Mouse (Mus musculus) forebrain, embryonic 13.5 days (tissue): ENCODE data around the gene Cbx6. TPM values are rescaled to one million over a fixed set of nuclear protein-coding genes. Genes with fewer than 3 reads are reported as not detected.

ENCODE experiments used
- ATAC-seq: fragments of 200-750 bp; cut with Nextera tagmentation; 2 replicates; pipeline ENCODE4 v1.8.0; 2017
- H3K27ac ChIP-seq: fragments of 300-500 bp; sonication (generic); 2 replicates; pipeline ENCODE4 v1.5.1; 2015; ENCODE audit warnings: inconsistent platforms, mild to moderate bottlenecking, moderate library complexity
- H3K27me3 ChIP-seq: fragments of 300-500 bp; sonication (generic); 2 replicates; pipeline ENCODE4 v1.6.1; 2015; ENCODE audit warnings: mild to moderate bottlenecking, inconsistent platforms
- H3K36me3 ChIP-seq: fragments of 300-500 bp; sonication (generic); 2 replicates; pipeline ENCODE4 v1.6.1; 2015; ENCODE audit warnings: mild to moderate bottlenecking, inconsistent platforms; ENCODE audit not compliant: poor library complexity, severe bottlenecking
- H3K4me1 ChIP-seq: fragments of 300-500 bp; sonication (generic); 2 replicates; pipeline ENCODE4 v1.6.1; 2015; ENCODE audit warnings: inconsistent platforms
- H3K4me2 ChIP-seq: fragments of 300-500 bp; sonication (generic); 2 replicates; pipeline ENCODE4 v1.6.1; 2015; ENCODE audit warnings: inconsistent platforms, mild to moderate bottlenecking, moderate library complexity
- H3K4me3 ChIP-seq: fragments of 300-500 bp; sonication (generic); 2 replicates; pipeline ENCODE4 v1.5.1; 2015; ENCODE audit warnings: mild to moderate bottlenecking, inconsistent platforms
- H3K9ac ChIP-seq: fragments of 300-500 bp; sonication (generic); 2 replicates; pipeline ENCODE4 v1.6.1; 2015; ENCODE audit warnings: mild to moderate bottlenecking, inconsistent platforms
- H3K9me3 ChIP-seq: fragments of 300-500 bp; sonication (generic); replicated peaks from 2 replicates; pipeline ENCODE4 v1.6.1; 2016; ENCODE audit warnings: inconsistent platforms
- WGBS: fragments of 180-500 bp; shearing (Covaris S2); methylation state at CpG from one replicate; pipeline ENCODE4 v1.1.7; 2015; 5-methylcytosine and 5-hydroxymethylcytosine counted together
- polyA plus RNA-seq: library from polyadenylated mRNA; unstranded; fragments of >200 nt; fragmentation: Nextera tagmentation; extraction: Ambion mirVana; gene quantifications from 2 replicates; pipeline ENCODE4 v1.2.1, GENCODE M21; 2015

Gene Cbx6
- polyA plus RNA-seq, 1 experiment from 2014 or later: 39.0 TPM

- WGBS: 67% methylated on average over 4 of the region's 4 CpGs
- no peaks in the 10 kb centered on the region for H3K4me1 ChIP-seq
- no peak for ATAC-seq
- H3K27ac ChIP-seq: no peak overlapping the region
- H3K9ac ChIP-seq: no peak overlapping the region
- no peaks in the 10 kb centered on the region for H3K9me3 ChIP-seq
- peaks cover 29% of the 10 kb centered on the region for H3K27me3 ChIP-seq
- no peaks in the 10 kb centered on the region for H3K36me3 ChIP-seq
- no peak overlapping the region for H3K4me2 ChIP-seq
- no peak overlapping the region for H3K4me3 ChIP-seq
Observed at GRCm38 (mm10) chr15:79810997-79811396, 23.5 kb downstream of the Cbx6 start.

- no peaks in the 10 kb centered on the region for H3K36me3 ChIP-seq
- ATAC-seq: no peak
- no peak overlapping the region for H3K4me2 ChIP-seq
- no peak overlapping the region for H3K27ac ChIP-seq
- no peaks in the 10 kb centered on the region for H3K9me3 ChIP-seq
- WGBS: 62% methylated on average over 2 of the region's 3 CpGs
- no peak overlapping the region for H3K4me3 ChIP-seq
- H3K9ac ChIP-seq: no peak overlapping the region
- H3K4me1 ChIP-seq: 0 out of 2 replicates have a peak, but pooled peaks cover 2% of the 10 kb centered on the region
- H3K27me3 ChIP-seq: peaks cover 38% of the 10 kb centered on the region
Observed at GRCm38 (mm10) chr15:79810061-79810460, 24.4 kb downstream of the Cbx6 start.

GRCm38 (mm10) chr15:79808658-79809057 is 25.8 kb downstream of the Cbx6 start:
- Histone ChIP-seq H3K4me1 (peaks cover 13% of the 10 kb centered on the region), H3K4me3 (no peak overlapping the region), H3K27ac (no peak overlapping the region), H3K4me2 (no peak overlapping the region), H3K9me3 (no peaks in the 10 kb centered on the region), H3K9ac (no peak overlapping the region), H3K36me3 (no peaks in the 10 kb centered on the region), H3K27me3 (peaks cover 51% of the 10 kb centered on the region)
- WGBS: 51% methylated on average over 5 of the region's 5 CpGs
- ATAC-seq: no peak

- WGBS: 33% methylated on average over 5 of the region's 5 CpGs
- no peaks in the 10 kb centered on the region for H3K36me3 ChIP-seq
- ATAC-seq: no peak
Observed at GRCm38 (mm10) chr15:79808114-79808513, 26.4 kb downstream of the Cbx6 start.

GRCm38 (mm10) chr15:79807050-79807449 is 27.4 kb downstream of the Cbx6 start:
- Histone ChIP-seq H3K27ac (no peak overlapping the region), H3K4me1 (peaks cover 21% of the 10 kb centered on the region), H3K27me3 (peaks cover 67% of the 10 kb centered on the region), H3K36me3 (no peaks in the 10 kb centered on the region), H3K4me2 (no peak overlapping the region), H3K9ac (no peak overlapping the region), H3K4me3 (no peak overlapping the region), H3K9me3 (no peaks in the 10 kb centered on the region)
- no peak for ATAC-seq
- 50% methylated on average over 1 of the region's 1 CpGs for WGBS

More at GRCm38 (mm10) chr15:79808114-79808513, 26.4 kb downstream of the Cbx6 start:
- Histone ChIP-seq H3K27me3 (peaks cover 56% of the 10 kb centered on the region), H3K4me2 (no peak overlapping the region), H3K4me3 (no peak overlapping the region), H3K9ac (no peak overlapping the region), H3K4me1 (peaks cover 19% of the 10 kb centered on the region), H3K9me3 (no peaks in the 10 kb centered on the region), H3K27ac (no peak overlapping the region)

- Histone ChIP-seq H3K9ac (peak overlapping the region; percentile 74; the same call in 1 of the 2 replicates), H3K4me1 (peaks cover 21% of the 10 kb centered on the region), H3K27ac (0 out of 2 replicates have a peak overlapping the region, but pooled peaks have one; percentile 44), H3K4me3 (peak overlapping the region; percentile 62), H3K36me3 (no peaks in the 10 kb centered on the region), H3K27me3 (peaks cover 69% of the 10 kb centered on the region), H3K9me3 (no peaks in the 10 kb centered on the region), H3K4me2 (peak overlapping the region; percentile 86)
- no peak for ATAC-seq
- 22% methylated on average over 8 of the region's 8 CpGs for WGBS
Observed at GRCm38 (mm10) chr15:79805246-79805645, 29.2 kb downstream of the Cbx6 start.

GRCm38 (mm10) chr15:79804352-79805071 is 30.0 kb downstream of the Cbx6 start, which contains the start of gene Nptxr:
TSS of gene Nptxr (minus strand) at chr15:79804766.
- Histone ChIP-seq H3K4me3 (peak within 1 kb of the TSS; percentile 62), H3K4me2 (peak within 1 kb of the TSS; percentile 86), H3K4me1 (peaks cover 21% of the 10 kb centered on the region), H3K27ac (peak within 1 kb of the TSS; percentile 69), H3K9ac (peak within 1 kb of the TSS; percentile 74), H3K36me3 (no peaks in the 10 kb centered on the region), H3K27me3 (peaks cover 69% of the 10 kb centered on the region), H3K9me3 (no peaks in the 10 kb centered on the region)
- peak; percentile 78 for ATAC-seq
- WGBS: under 1% methylated on average over 47 of the region's 91 CpGs

- H3K27ac ChIP-seq: peak overlapping the region; percentile 69
- no peaks in the 10 kb centered on the region for H3K9me3 ChIP-seq
- WGBS: 7% methylated on average over 79 of the region's 81 CpGs
- peak overlapping the region; percentile 86 for H3K4me2 ChIP-seq
- H3K9ac ChIP-seq: peak overlapping the region; percentile 74
- H3K36me3 ChIP-seq: no peaks in the 10 kb centered on the region
- ATAC-seq: peak; percentile 55
- H3K27me3 ChIP-seq: peaks cover 66% of the 10 kb centered on the region
- peak overlapping the region; percentile 62 for H3K4me3 ChIP-seq
- H3K4me1 ChIP-seq: peaks cover 21% of the 10 kb centered on the region
Observed at GRCm38 (mm10) chr15:79803533-79804351, 30.7 kb downstream of the Cbx6 start.

GRCm38 (mm10) chr15:79802304-79802703 is 32.2 kb downstream of the Cbx6 start:
- peaks cover 21% of the 10 kb centered on the region for H3K4me1 ChIP-seq
- H3K4me2 ChIP-seq: no peak overlapping the region
- peaks cover 59% of the 10 kb centered on the region for H3K27me3 ChIP-seq
- no peaks in the 10 kb centered on the region for H3K9me3 ChIP-seq
- ATAC-seq: no peak
- WGBS: 72% methylated on average over 4 of the region's 4 CpGs
- no peak overlapping the region for H3K9ac ChIP-seq
- no peak overlapping the region for H3K27ac ChIP-seq
- no peaks in the 10 kb centered on the region for H3K36me3 ChIP-seq
- no peak overlapping the region for H3K4me3 ChIP-seq

GRCm38 (mm10) chr15:79801646-79802045 is 32.8 kb downstream of the Cbx6 start:
- 75% methylated on average over 2 of the region's 2 CpGs for WGBS
- no peak for ATAC-seq
- no peaks in the 10 kb centered on the region for H3K9me3 ChIP-seq
- no peak overlapping the region for H3K9ac ChIP-seq
- no peak overlapping the region for H3K4me3 ChIP-seq
- H3K36me3 ChIP-seq: no peaks in the 10 kb centered on the region
- no peak overlapping the region for H3K4me2 ChIP-seq
- H3K27ac ChIP-seq: no peak overlapping the region
- H3K27me3 ChIP-seq: peaks cover 52% of the 10 kb centered on the region
- peaks cover 21% of the 10 kb centered on the region for H3K4me1 ChIP-seq

- no peak overlapping the region for H3K9ac ChIP-seq
- 56% methylated on average over 11 of the region's 11 CpGs for WGBS
- no peaks in the 10 kb centered on the region for H3K9me3 ChIP-seq
- peaks cover 43% of the 10 kb centered on the region for H3K27me3 ChIP-seq
- H3K27ac ChIP-seq: no peak overlapping the region
- no peak for ATAC-seq
- H3K36me3 ChIP-seq: no peaks in the 10 kb centered on the region
- H3K4me1 ChIP-seq: peaks cover 27% of the 10 kb centered on the region
- no peak overlapping the region for H3K4me3 ChIP-seq
- H3K4me2 ChIP-seq: no peak overlapping the region
Observed at GRCm38 (mm10) chr15:79800701-79801100, 33.8 kb downstream of the Cbx6 start.

GRCm38 (mm10) chr15:79798591-79798990 is 35.9 kb downstream of the Cbx6 start:
- ATAC-seq: no peak
- no peak overlapping the region for H3K9ac ChIP-seq
- no peak overlapping the region for H3K4me3 ChIP-seq
- peaks cover 22% of the 10 kb centered on the region for H3K27me3 ChIP-seq
- 92% methylated on average over 10 of the region's 10 CpGs for WGBS
- peaks cover 13% of the 10 kb centered on the region for H3K4me1 ChIP-seq
- no peaks in the 10 kb centered on the region for H3K36me3 ChIP-seq
- H3K27ac ChIP-seq: no peak overlapping the region
- no peak overlapping the region for H3K4me2 ChIP-seq
- no peaks in the 10 kb centered on the region for H3K9me3 ChIP-seq
